Mouse (Mus musculus) left cerebral cortex, postnatal 25 days (tissue): Measurements from ENCODE around the gene Lemd2. TPM values are rescaled to one million over a fixed set of nuclear protein-coding genes. Genes with fewer than 3 reads are reported as not detected.

Experiments
- DNase-seq, 2 experiments: peaks; one replicate each; pipeline ENCODE4 v3.0.0; 2022; ENCODE audit warnings: low spot score in 2 of 2, mixed read lengths in 1 of 2
- intact Hi-C: fragments of 180-260 bp; cut with DNase I; formaldehyde crosslinking; loops from one replicate; pipeline ENCODE4 v1.15.1; 2025
- total RNA-seq, 2 experiments: library from RNA; stranded (reverse); gene quantifications; 2 replicates each; pipeline ENCODE4 v1.2.3; 2021

Lemd2 gene
- total RNA-seq, 2 experiments from 2014 or later, result 39.9 to 44.1 TPM

- intact Hi-C loops, result no loop called here
- DNase-seq, result no peak
These were observed 25.6 kb upstream of the Lemd2 start for GRCm38 (mm10) chr17:27229710-27230454.

- DNase-seq, result no peak
- intact Hi-C loops, result no loop called here
These were observed 24.1 kb upstream of the Lemd2 start for GRCm38 (mm10) chr17:27228216-27228915.

- peak in 1 of 2 experiments; percentile 86 for DNase-seq
- intact Hi-C loops, result no loop called here
These were observed 23.0 kb upstream of the Lemd2 start for GRCm38 (mm10) chr17:27227258-27227657.

- intact Hi-C loops, result no loop called here
These were observed 22.4 kb upstream of the Lemd2 start for GRCm38 (mm10) chr17:27226701-27227100.

GRCm38 (mm10) chr17:27225801-27226200 is 21.5 kb upstream of the Lemd2 start:
- intact Hi-C loops, result no loop called here

More at GRCm38 (mm10) chr17:27226701-27227100, 22.4 kb upstream of the Lemd2 start:
- DNase-seq, result no peak

GRCm38 (mm10) chr17:27223821-27224220 is 19.6 kb upstream of the Lemd2 start:
- intact Hi-C loops, result no loop called here
- no peak for DNase-seq

More at GRCm38 (mm10) chr17:27225801-27226200, 21.5 kb upstream of the Lemd2 start:
- DNase-seq, result no peak

- peak in 1 of 2 experiments; percentile 74 for DNase-seq
These were observed 17.3 kb upstream of the Lemd2 start for GRCm38 (mm10) chr17:27221562-27221961.

GRCm38 (mm10) chr17:27218916-27219315 is 14.6 kb upstream of the Lemd2 start:
- DNase-seq, result no peak
- intact Hi-C loops, result no loop called here

More at GRCm38 (mm10) chr17:27221562-27221961, 17.3 kb upstream of the Lemd2 start:
- intact Hi-C loops, result no loop called here

GRCm38 (mm10) chr17:27218364-27218763 is 14.1 kb upstream of the Lemd2 start:
- no peak for DNase-seq
- intact Hi-C loops, result no loop called here

- intact Hi-C loops, result no loop called here
- no peak for DNase-seq
These were observed 8.7 kb upstream of the Lemd2 start for GRCm38 (mm10) chr17:27212768-27213525.

- DNase-seq, result no peak
- intact Hi-C loops, result no loop called here
These were observed 7.7 kb upstream of the Lemd2 start for GRCm38 (mm10) chr17:27212006-27212405.

GRCm38 (mm10) chr17:27207113-27207707 is 2.9 kb upstream of the Lemd2 start:
- no peak for DNase-seq
- intact Hi-C loops, result loop anchor here (1.0 to 10.0 kb wide), 2 partner anchors 127 to 952 kb away; partner anchors contain the start of gene Luc7l

- intact Hi-C loops, result loop anchor here (1.0 to 10.0 kb wide), 2 partner anchors 70 to 949 kb away; partner anchors contain the start of genes Luc7l and Uqcc2
- DNase-seq, result no peak
These were observed 753 bp downstream of the Lemd2 start for GRCm38 (mm10) chr17:27203358-27204074.

- no peak for DNase-seq
- intact Hi-C loops, result loop anchor here (10.0 kb wide), 1 partner anchor 948 kb away; the partner anchor contains the start of gene Luc7l
These were observed 1.3 kb downstream of the Lemd2 start for GRCm38 (mm10) chr17:27202919-27203357.

- no peak for DNase-seq
- intact Hi-C loops, result loop anchor here (10.0 kb wide), 1 partner anchor 947 kb away; the partner anchor contains the start of gene Luc7l
These were observed 2.3 kb downstream of the Lemd2 start for GRCm38 (mm10) chr17:27201981-27202380.

- DNase-seq, result no peak
- intact Hi-C loops, result loop anchor here (1.0 to 10.0 kb wide), 2 partner anchors 30 to 946 kb away; partner anchors contain the start of gene Luc7l
These were observed 3.5 kb downstream of the Lemd2 start for GRCm38 (mm10) chr17:27200801-27201200.

- intact Hi-C loops, result loop anchor here (1.0 to 10.0 kb wide), 2 partner anchors 31 to 945 kb away; partner anchors contain the start of gene Luc7l
- DNase-seq, result peak in 1 of 2 experiments; percentile 76
These were observed 4.4 kb downstream of the Lemd2 start for GRCm38 (mm10) chr17:27199864-27200263.

- DNase-seq, result no peak
- intact Hi-C loops, result no loop called here
These were observed 5.1 kb downstream of the Lemd2 start for GRCm38 (mm10) chr17:27199205-27199604.
